Mouse (Mus musculus) heart, adult 2 months (tissue): ENCODE results near the gene Ghr.

Experiments used
- CTCF ChIP-seq: fragments of 200-600 bp; IDR thresholded peaks from 2 replicates; pipeline ENCODE4 v1.8.1; 2022; ENCODE audit warnings: antibody characterized with exemption, mild to moderate bottlenecking, moderate library complexity
- POLR2A ChIP-seq: fragments of 200-500 bp; IDR thresholded peaks from 2 replicates; pipeline ENCODE4 v1.6.1; 2011; ENCODE audit warnings: mild to moderate bottlenecking, low read depth, low read length, control low read depth; ENCODE audit not compliant: insufficient read depth

GRCm38 (mm10) chr15:3273191-3273590, 310.1 kb downstream of the Ghr start:
- TF ChIP-seq CTCF = no peak
- TF ChIP-seq POLR2A = no peak
